Mouse (Mus musculus) liver, adult 2 months (tissue): ENCODE results near the gene Olfr1101.

Source experiments
- CTCF ChIP-seq: fragments of 200-500 bp; IDR thresholded peaks from 2 replicates; pipeline ENCODE4 v1.5.1; 2011; ENCODE audit warnings: low read depth, low read length, control low read depth
- POLR2A ChIP-seq: fragments of 200-500 bp; IDR thresholded peaks from 2 replicates; pipeline ENCODE4 v1.6.1; 2011; ENCODE audit warnings: low read length, control low read depth; ENCODE audit not compliant: insufficient read depth; ENCODE audit errors: extremely low read depth

GRCm38 (mm10) chr2:87026980-87027379, 36.0 kb upstream of the Olfr1101 start, which contains the start of gene Olfr1104:
- TF ChIP-seq CTCF (no peak), POLR2A (no peak)
